Mouse (Mus musculus): ENCODE measurements around the gene Cast. TPM values are rescaled to one million over a fixed set of nuclear protein-coding genes. Genes with fewer than 3 reads are reported as not detected.

Cast gene
- polyA plus RNA-seq, 1 experiment: 6.1 TPM

- H3K4me1 ChIP-seq (ENCODE audit: control insufficient read depth, insufficient read depth, low read length): no peaks in the 10 kb centered on the region
- TF ChIP-seq CTCF (IDR thresholded peaks at IDR 0.05; ENCODE audit: extremely low read depth, insufficient read depth, low read length) (no peak), POLR2A (IDR thresholded peaks at IDR 0.05; ENCODE audit: extremely low read depth, insufficient read depth, low read length) (no peak)
- no peak overlapping the region for H3K4me3 ChIP-seq (ENCODE audit: insufficient read depth, low read length)
- H3K27ac ChIP-seq (ENCODE audit: insufficient read depth, low read length): no peak overlapping the region
Observed at GRCm38 (mm10) chr13:74733726-74734125, 74.9 kb downstream of the Cast start.

GRCm38 (mm10) chr13:74719002-74719401 is 89.6 kb downstream of the Cast start:
- H3K4me1 ChIP-seq (ENCODE audit: control insufficient read depth, insufficient read depth, low read length): no peaks in the 10 kb centered on the region
- no peak overlapping the region for H3K27ac ChIP-seq (ENCODE audit: insufficient read depth, low read length)
- TF ChIP-seq CTCF (IDR thresholded peaks at IDR 0.05; ENCODE audit: extremely low read depth, insufficient read depth, low read length) (no peak), POLR2A (IDR thresholded peaks at IDR 0.05; ENCODE audit: extremely low read depth, insufficient read depth, low read length) (no peak)
- no peak overlapping the region for H3K4me3 ChIP-seq (ENCODE audit: insufficient read depth, low read length)

GRCm38 (mm10) chr13:74696225-74696624 is 112.4 kb downstream of the Cast start:
- Histone ChIP-seq H3K27ac (ENCODE audit: insufficient read depth, low read length) (no peak overlapping the region), H3K4me1 (ENCODE audit: control insufficient read depth, insufficient read depth, low read length) (no peaks in the 10 kb centered on the region), H3K4me3 (ENCODE audit: insufficient read depth, low read length) (no peak overlapping the region)
- TF ChIP-seq CTCF (IDR thresholded peaks at IDR 0.05; ENCODE audit: extremely low read depth, insufficient read depth, low read length) (no peak), POLR2A (IDR thresholded peaks at IDR 0.05; ENCODE audit: extremely low read depth, insufficient read depth, low read length) (no peak)

- Histone ChIP-seq H3K4me3 (ENCODE audit: insufficient read depth, low read length) (no peak overlapping the region), H3K27ac (ENCODE audit: insufficient read depth, low read length) (no peak overlapping the region), H3K4me1 (ENCODE audit: control insufficient read depth, insufficient read depth, low read length) (no peaks in the 10 kb centered on the region)
- no peak for TF ChIP-seq CTCF (IDR thresholded peaks at IDR 0.05; ENCODE audit: extremely low read depth, insufficient read depth, low read length)
- TF ChIP-seq POLR2A (IDR thresholded peaks at IDR 0.05; ENCODE audit: extremely low read depth, insufficient read depth, low read length): no peak
Observed at GRCm38 (mm10) chr13:74695497-74696193, 113.0 kb downstream of the Cast start.

Other genes starting within 250 kb of the Cast start
- 7.8 and 7.9 TPM in 2 replicates for gene Erap1, start 169.2 kb downstream of the Cast start, polyA plus RNA-seq (2012; rRNA removed)